Mouse (Mus musculus) hindbrain, postnatal 0 days (tissue): ENCODE results near the gene Mmp23. TPM values are rescaled to one million over a fixed set of nuclear protein-coding genes. Genes with fewer than 3 reads are reported as not detected.
A peak's percentile ranks its signal among the peaks of the same experiment; 100 is the strongest.

Experiments
- ATAC-seq: fragments of 200-750 bp; cut with Nextera tagmentation; 2 replicates; pipeline ENCODE4 v1.8.0; 2017; ENCODE audit warnings: mild to moderate bottlenecking, moderate TSS enrichment, moderate library complexity
- DNase-seq: peaks from one replicate; pipeline ENCODE4 v3.0.0-alpha.2; 2015; ENCODE audit warnings: low spot score
- H3K27ac ChIP-seq: fragments of 300-500 bp; sonication (generic); 2 replicates; pipeline ENCODE4 v1.5.1; 2014; ENCODE audit warnings: mild to moderate bottlenecking
- H3K27me3 ChIP-seq: fragments of 300-500 bp; sonication (generic); 2 replicates; pipeline ENCODE4 v1.6.1; 2014; ENCODE audit warnings: low read length, mixed read lengths; ENCODE audit not compliant: insufficient read depth
- H3K36me3 ChIP-seq: fragments of 300-500 bp; sonication (generic); 2 replicates; pipeline ENCODE4 v1.6.1; 2014; ENCODE audit warnings: low read length, mixed read lengths; ENCODE audit not compliant: insufficient read depth
- H3K4me1 ChIP-seq: fragments of 300-500 bp; sonication (generic); 2 replicates; pipeline ENCODE4 v1.6.1; 2014; ENCODE audit warnings: antibody characterized with exemption, low read length, mixed read lengths; ENCODE audit not compliant: insufficient read depth
- H3K4me2 ChIP-seq: fragments of 300-500 bp; sonication (generic); 2 replicates; pipeline ENCODE4 v1.6.1; 2014; ENCODE audit warnings: low read depth, mild to moderate bottlenecking, low read length, moderate library complexity, mixed read lengths
- H3K4me3 ChIP-seq: fragments of 300-500 bp; sonication (generic); 2 replicates; pipeline ENCODE4 v1.5.1; 2014; ENCODE audit warnings: low read length
- H3K9ac ChIP-seq: fragments of 300-500 bp; sonication (generic); replicated peaks from 2 replicates; pipeline ENCODE4 v1.6.1; 2014; ENCODE audit warnings: mild to moderate bottlenecking, low read length, moderate library complexity, mixed read lengths
- H3K9me3 ChIP-seq: fragments of 300-500 bp; sonication (generic); 2 replicates; pipeline ENCODE4 v1.6.1; 2016; ENCODE audit warnings: low read length, mixed read lengths
- CTCF ChIP-seq: IDR thresholded peaks from 2 replicates; pipeline ENCODE4 v1.5.1; 2016; ENCODE audit warnings: antibody characterized with exemption, control low read depth, low read depth
- WGBS: fragments of 180-500 bp; shearing (Covaris S2); extraction: QIAGEN DNeasy Blood & Tissue Kit; methylation state at CpG from one replicate; pipeline ENCODE4 v1.1.7; 2014; 5-methylcytosine and 5-hydroxymethylcytosine counted together
- polyA plus RNA-seq: library from polyadenylated mRNA; unstranded; fragments of >200 nt; fragmentation: Nextera tagmentation; extraction: Ambion mirVana; gene quantifications from 2 replicates; pipeline ENCODE4 v1.2.1, GENCODE M21; 2015
- total RNA-seq: library from RNA; depleted of rRNA; stranded (reverse); fragments of >200 nt; gene quantifications from 2 replicates; pipeline ENCODE4 v1.2.3, GENCODE M21; 2014

The Mmp23 gene
- total and polyA plus RNA-seq, 2 experiments from 2014 or later: 5.7 to 13.5 TPM

- Histone ChIP-seq H3K4me3 (peak overlapping the region; percentile 23), H3K27me3 (peaks cover 17% of the 10 kb centered on the region; the same call in 1 of the 2 replicates), H3K36me3 (peaks cover 31% of the 10 kb centered on the region), H3K27ac (no peak overlapping the region), H3K9me3 (no peaks in the 10 kb centered on the region), H3K4me2 (peak overlapping the region; percentile 72), H3K4me1 (peaks cover 10% of the 10 kb centered on the region; the same call in 1 of the 2 replicates), H3K9ac (peak overlapping the region; percentile 13; the same call in 1 of the 2 replicates)
- 12% methylated on average over 50 of the region's 52 CpGs for WGBS
- DNase-seq: peak; percentile 47
- ATAC-seq: peak; percentile 40
- TF ChIP-seq CTCF: no peak; the same call in 1 of the 2 replicates
These were observed 1.5 kb upstream of the Mmp23 start for GRCm38 (mm10) chr4:155654456-155655298.

GRCm38 (mm10) chr4:155654183-155654455 lies 935 bp upstream of the Mmp23 start:
- WGBS: 14% methylated on average over 6 of the region's 6 CpGs
- no peak for ATAC-seq
- no peaks in the 10 kb centered on the region for H3K9me3 ChIP-seq
- no peak overlapping the region for H3K27ac ChIP-seq
- peak overlapping the region; percentile 72 for H3K4me2 ChIP-seq
- peak overlapping the region; percentile 23 for H3K4me3 ChIP-seq
- peaks cover 36% of the 10 kb centered on the region for H3K36me3 ChIP-seq
- H3K4me1 ChIP-seq: peaks cover 10% of the 10 kb centered on the region; the same call in 1 of the 2 replicates
- H3K27me3 ChIP-seq: peaks cover 17% of the 10 kb centered on the region; the same call in 1 of the 2 replicates
- 0 out of 2 replicates have a peak overlapping the region, but pooled peaks have one; percentile 13 for H3K9ac ChIP-seq
- TF ChIP-seq CTCF: no peak
- DNase-seq: peak; percentile 9

DNA sequence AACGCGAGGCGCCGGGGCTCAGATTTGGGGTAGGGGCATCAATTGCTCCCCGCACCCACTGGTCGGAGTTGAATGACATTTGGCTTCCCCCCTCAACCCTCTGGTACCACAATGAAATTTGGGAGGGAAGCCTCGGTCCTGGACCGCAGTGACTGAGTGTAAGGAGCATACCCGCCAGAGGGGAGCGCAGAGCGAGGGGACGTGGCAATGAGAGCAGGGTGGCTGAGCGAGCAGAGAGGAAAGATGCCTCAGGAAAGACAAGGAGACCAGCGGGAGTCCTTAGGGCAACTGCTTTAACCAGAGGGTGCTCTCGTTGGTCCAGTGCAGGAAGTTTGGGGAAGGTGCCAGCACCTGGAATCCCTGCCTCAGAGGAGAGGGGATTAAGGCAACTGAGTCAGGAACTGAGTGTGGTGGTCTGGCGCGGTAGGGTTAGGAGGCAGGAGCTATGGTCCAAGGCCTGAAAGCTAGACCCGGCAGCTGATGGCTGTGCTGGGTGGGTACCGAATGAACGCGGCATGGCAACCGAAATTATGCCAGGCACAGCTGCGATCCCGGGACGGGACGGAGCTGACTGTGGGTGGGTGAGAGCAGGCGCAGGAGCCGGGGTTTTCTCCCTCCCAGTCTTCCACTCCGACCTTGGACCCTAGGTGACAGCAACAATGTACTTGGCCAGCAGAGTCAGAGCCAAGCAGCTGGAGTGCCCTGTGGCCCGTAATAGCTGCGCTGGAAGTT lies 433 bp upstream of the Mmp23 start:
- Histone ChIP-seq H3K4me1 (peaks cover 10% of the 10 kb centered on the region; the same call in 1 of the 2 replicates), H3K9me3 (no peaks in the 10 kb centered on the region), H3K27ac (no peak overlapping the region), H3K4me2 (peak overlapping the region; percentile 72), H3K9ac (peak overlapping the region; percentile 45; the same call in 1 of the 2 replicates), H3K27me3 (peaks cover 17% of the 10 kb centered on the region; the same call in 1 of the 2 replicates), H3K36me3 (peaks cover 41% of the 10 kb centered on the region), H3K4me3 (peak overlapping the region; percentile 37)
- ATAC-seq (no peak), DNase-seq (peak; percentile 33)
- peak; percentile 45 for TF ChIP-seq CTCF
- 8% methylated on average over 31 of the region's 31 CpGs for WGBS

DNA sequence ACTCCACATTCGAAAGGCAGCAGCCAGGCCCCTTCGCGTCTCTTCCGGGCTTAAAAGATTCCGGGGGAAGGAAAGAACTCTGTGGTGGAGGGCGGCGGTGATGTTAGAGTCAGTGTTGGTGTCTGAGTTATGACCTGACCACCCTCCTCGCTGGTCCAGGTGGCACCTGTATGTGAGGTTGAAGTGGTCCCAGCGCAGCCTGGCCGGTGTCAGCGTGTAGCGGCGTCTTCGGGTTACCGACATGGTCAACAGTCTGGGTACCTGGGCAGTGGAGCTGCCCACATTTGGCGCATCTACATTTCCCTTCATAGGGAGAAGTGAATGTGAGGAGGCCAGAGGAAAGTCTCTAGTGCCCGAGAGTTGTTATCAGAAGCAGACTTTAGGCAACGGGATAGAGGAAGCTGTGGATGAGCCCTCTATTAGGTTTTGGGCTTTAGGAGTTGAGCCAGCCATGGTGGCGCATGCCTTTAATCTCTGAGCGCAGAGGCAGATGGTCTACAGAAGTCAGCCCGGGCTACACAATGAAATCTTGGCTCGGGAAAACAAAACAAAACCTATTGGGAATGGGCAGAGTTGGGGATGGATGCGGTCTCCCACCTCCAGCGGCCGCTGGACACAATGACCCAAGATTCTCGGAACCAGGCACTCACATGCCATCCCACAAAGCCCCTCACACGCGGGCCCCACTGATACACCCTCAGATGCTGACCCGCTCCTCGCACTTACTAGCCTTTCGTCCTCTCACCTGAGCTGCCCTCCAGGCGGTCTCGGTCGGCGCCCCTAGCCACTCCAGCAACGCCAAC lies 700 bp downstream of the Mmp23 start:
- H3K9me3 ChIP-seq: no peaks in the 10 kb centered on the region
- peaks cover 52% of the 10 kb centered on the region for H3K36me3 ChIP-seq
- H3K27ac ChIP-seq: no peak overlapping the region
- H3K4me1 ChIP-seq: peaks cover 10% of the 10 kb centered on the region; the same call in 1 of the 2 replicates
- peaks cover 17% of the 10 kb centered on the region; the same call in 1 of the 2 replicates for H3K27me3 ChIP-seq
- peak overlapping the region; percentile 37 for H3K4me3 ChIP-seq
- H3K9ac ChIP-seq: peak overlapping the region; percentile 45
- H3K4me2 ChIP-seq: peak overlapping the region; percentile 72
- ATAC-seq: no peak
- TF ChIP-seq CTCF: 0 out of 2 replicates have a peak, but pooled peaks have one; percentile 1
- peak; percentile 20 for DNase-seq
- WGBS: 25% methylated on average over 36 of the region's 36 CpGs

- ATAC-seq (no peak), DNase-seq (no peak)
- no peak for TF ChIP-seq CTCF
- Histone ChIP-seq H3K9me3 (no peaks in the 10 kb centered on the region), H3K4me3 (no peak overlapping the region), H3K4me2 (no peak overlapping the region), H3K27me3 (peaks cover 17% of the 10 kb centered on the region; the same call in 1 of the 2 replicates), H3K9ac (no peak overlapping the region), H3K4me1 (peaks cover 10% of the 10 kb centered on the region; the same call in 1 of the 2 replicates), H3K36me3 (peaks cover 58% of the 10 kb centered on the region), H3K27ac (no peak overlapping the region)
- WGBS: 72% methylated on average over 15 of the region's 15 CpGs
These were observed 1.5 kb downstream of the Mmp23 start for GRCm38 (mm10) chr4:155651553-155652269.
